Mouse (Mus musculus) CD4-positive helper T cell, adult 2 months (primary cell): Measurements from ENCODE around the gene Rasgef1b.

Source experiments
- DNase-seq: peaks from one replicate; pipeline ENCODE4 v3.0.0-alpha.2; 2012; ENCODE audit warnings: low read depth, missing footprints, low spot score

The Rasgef1b gene

DNA sequence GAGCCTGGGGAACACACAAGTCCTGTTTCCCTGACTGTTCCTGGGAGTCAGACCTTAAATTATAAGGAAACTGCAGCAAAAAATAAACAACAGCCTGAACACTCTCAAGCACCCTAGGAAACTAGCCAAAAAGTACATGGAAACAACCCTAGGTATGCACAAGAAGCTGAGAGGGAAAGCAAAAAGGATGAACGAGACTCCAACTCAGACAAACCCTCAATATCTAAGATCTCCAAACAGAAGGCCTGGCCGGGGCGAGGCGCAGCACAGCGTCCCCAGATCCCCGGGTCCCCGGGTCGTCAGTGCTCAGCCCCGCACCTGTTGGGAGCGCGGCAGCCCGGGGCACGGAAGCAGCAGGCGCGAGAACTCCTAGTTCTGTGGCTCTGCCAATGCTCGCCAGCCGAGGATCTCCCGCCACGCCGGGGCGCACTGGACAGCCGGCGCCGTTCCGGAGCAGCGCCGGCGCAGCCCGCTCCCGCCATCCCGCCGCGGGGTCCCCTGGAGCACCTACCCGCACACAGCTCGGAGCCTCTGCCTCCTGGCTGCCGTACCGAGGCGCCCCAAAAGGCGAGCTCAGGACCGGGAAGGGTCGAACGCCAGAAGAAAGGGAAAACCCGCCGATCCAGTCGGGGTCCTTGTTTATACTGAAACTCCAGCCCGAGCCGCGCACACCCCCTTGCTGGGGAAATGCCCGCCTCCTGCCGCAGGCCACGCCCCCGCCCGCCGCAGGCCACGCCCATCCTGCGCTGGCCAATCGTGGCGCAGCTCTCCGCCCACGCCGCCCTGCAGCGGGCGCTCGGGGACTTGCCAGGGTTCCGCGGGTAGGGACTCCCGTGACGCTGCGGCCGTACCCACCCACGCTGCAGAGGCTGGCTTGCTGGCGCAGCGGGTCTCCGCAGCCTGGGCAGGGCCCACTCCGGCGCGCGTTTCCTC, 476.4 kb downstream of the Rasgef1b start:
- DNase-seq, result peak; percentile 95

DNA sequence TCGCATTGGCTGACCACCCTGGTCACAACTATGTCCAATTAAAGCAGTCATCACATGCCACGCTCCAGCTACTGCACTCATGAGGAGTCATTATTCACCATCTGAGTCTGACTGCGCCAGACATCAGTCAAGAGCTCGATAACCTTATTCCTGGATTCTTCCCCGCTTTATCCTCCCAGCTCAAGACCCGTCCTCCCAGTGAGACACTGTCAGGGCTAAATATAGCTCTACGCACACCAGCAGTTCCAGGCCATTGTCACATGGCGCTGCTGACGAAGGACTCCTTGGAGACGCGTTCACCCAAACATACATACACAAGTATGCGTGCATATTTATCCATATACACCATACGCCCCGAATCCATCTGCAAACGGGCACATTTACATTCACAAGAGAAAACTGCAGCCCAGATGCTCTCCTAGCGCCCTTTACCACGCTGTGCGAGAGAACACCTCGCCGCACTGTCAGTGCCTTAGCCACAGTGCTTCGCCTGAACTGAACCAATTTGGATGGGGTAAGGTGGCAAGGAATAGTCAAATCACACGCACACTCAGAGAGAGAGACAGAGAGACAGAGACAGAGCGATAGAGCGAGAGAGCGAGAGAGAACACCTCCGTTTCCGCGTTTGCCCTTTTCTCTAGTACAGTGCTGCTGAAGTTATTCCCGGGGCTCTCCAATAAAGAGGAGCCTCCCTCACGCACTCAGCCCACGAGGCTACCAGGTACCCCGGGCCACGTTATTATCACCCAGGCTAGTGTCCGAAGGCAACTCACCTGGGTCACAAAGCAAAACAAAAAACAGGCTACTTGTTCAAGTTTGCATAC, 477.3 kb downstream of the Rasgef1b start:
- DNase-seq, result peak; percentile 20

DNA sequence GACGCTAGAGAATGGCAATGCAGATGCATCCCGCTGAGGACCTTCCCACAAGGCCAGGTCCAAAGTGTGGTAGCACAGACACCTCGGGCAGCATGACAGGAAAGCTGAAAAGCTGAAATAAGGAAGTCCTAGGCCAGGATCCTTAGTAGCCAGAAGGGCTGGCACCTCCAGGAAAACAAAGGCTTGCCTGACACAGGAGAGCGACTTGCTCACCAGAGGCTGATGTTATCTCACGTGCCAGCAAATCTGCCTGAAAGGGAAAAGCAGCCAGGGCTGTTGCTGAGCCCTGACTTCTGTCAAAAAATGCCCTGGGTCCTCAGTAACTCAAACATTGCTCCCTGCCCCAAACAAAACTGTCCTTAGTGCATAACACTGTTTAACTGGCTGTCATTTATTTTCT, 478.0 kb downstream of the Rasgef1b start:
- DNase-seq, result no peak

DNA sequence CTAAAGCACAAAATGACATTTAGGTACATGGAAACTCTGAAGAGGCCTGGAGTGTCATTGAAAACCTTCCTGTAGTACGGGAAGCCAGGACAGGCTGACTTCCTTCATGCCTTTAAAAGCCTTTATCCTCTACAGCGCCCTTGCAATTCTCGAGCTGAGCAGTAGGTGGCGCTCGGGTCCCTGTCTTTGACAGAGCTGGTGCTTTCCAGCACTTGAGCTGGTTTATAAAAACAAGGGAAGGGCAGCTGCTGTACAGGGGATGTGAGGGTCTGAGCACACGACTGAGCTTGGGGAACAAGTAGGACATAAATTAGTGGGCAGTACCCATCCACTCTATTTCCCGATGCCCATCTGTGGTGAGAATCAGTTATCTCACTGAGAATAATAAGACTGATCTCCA, 480.4 kb downstream of the Rasgef1b start:
- peak; percentile 86 for DNase-seq

DNA sequence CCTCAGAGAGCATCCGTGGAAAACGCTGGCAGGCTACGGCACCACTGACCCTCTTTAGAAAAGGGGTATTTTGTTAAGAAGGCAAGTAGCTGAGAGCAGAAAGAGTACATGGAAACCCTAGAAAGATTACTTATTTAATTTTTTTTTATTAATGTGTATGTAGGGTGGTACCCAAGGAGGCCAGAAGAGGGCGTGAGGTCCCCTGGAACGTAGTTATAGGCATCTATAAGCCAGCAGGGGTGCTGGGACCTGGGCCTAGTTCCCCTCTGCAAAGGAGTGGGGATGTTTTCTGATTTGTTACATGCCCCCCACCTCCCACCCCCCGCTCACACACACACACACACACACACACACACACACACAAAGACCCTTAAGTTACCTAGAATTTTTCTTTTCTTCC, 480.9 kb downstream of the Rasgef1b start:
- DNase-seq, result peak; percentile 26

DNA sequence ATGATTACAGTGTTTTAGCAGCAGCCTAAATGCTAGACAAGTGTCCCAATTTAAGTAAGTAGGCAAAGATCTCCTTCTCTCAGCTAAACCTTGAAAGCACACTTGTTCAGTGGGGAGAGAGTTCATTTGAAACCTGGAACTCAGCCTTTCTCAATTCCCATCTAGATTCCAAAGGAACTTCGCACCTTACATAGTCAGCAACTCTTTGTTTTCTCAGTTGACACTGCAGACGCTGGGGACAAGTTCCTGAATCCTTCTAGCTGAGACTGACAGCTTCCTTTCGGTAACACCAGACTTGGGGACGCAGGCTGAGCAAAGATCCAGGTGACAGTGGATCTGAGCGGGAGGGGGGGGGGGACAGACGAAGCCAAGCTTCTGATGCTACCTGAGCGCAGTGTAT, 481.4 kb downstream of the Rasgef1b start:
- no peak for DNase-seq

DNA sequence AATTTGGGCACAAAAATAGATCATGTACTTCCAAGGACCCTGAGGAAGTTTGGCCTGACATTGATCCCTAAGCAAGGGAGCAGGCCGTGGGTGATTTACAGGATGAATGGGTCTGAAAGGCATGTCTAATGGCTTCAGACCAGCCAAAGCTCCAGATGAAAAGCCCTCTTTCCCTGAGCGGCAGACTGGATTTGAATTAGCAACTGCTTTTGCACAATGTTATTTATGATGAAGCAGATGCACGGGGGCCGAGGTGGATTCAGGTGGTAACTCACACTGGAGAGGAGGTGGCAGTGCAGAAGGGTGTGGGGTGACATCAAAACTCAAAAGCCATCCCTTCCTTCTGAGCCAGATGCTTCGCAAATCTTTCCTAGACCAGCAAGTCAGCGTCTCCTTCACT, 481.9 kb downstream of the Rasgef1b start:
- no peak for DNase-seq

DNA sequence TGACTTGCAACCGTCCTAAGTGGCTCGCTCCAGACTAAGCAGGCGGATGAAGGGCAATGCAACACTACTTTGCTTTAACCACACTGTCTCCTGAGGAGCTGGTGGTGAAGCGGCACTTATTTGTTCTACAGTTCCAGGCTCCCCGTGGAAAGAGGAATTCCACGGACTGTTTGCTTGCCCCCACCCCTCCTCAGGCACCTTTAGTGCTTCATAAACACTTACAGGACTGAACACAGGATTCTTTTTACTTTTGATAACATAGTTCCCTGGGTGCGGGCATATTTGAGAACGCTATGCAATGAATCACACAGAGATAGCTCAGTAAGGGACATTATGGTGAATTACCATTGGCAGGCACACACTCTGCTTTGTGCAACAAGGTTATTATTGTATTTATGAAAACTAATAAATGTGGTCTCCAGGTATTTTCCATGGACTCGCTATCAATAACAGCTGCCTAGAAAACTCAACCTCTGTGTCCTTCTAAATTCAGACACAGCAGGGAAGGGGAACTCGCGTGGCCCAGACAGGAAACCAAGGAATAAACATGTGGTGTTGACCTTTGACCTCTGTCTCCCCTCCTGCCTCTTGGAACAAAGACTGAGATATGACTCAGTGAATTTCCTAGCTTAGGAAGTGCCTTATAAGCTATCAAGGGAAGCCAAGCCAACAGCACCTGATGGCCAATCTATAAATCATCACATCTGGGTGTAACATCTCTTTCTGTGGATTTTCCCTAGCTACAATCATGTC, 486.7 kb downstream of the Rasgef1b start:
- DNase-seq, result no peak

DNA sequence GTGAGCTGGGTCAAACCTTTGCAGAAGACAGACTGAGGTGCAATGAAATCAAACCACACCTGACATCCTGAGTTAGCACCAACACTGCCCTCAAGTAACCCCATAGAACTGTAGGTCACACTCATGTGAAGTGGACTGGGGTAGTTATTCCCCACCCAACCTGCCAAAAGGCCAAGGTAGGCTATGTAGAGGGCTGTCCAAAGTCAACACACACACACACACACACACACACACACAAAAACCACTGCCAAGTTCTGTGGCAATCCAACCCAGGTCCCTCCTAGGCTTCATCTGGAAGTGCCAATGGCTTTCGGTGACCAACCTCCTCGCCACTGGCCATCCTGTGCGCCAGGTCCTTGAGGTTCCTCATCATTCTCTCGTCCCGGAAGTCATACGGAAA, 488.4 kb downstream of the Rasgef1b start:
- no peak for DNase-seq

DNA sequence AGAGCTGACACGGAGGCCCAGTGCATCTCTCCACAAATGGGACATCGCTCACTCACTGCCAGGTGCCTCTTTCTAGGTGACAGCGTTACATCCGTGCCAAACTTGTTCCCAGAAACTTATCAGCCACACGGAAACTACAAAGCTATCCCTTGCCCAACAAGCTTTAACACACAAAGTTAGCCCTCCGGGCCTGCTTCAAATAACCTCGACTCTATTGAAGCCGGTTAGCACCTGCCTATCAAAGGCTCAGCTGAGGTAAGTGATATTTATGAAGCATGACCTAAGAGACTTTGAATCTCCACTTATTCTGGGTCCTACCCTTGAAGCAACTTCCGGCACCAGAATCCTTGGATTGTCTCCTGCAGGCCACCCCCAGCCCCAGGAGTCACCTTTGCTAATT, 489.2 kb downstream of the Rasgef1b start:
- DNase-seq, result no peak

DNA sequence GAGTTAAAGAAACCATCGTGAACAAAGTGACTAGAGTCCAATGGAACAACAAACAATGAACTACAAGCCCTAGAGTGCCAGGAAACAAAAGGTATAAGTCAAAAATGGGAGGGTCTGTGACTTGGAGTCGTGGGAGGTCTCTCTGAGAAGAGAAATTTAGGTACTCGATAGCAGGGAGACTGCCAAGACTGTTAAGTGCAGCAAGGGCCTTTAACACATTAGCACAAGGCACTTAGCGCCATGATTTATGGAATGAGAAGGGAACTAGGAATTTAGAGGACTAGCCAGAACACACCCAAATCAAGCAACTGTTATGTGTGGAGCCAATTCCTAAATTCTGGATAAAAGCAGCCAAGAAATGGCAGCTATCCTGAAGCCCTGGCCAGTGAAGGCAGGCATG, 490.7 kb downstream of the Rasgef1b start:
- DNase-seq, result no peak

DNA sequence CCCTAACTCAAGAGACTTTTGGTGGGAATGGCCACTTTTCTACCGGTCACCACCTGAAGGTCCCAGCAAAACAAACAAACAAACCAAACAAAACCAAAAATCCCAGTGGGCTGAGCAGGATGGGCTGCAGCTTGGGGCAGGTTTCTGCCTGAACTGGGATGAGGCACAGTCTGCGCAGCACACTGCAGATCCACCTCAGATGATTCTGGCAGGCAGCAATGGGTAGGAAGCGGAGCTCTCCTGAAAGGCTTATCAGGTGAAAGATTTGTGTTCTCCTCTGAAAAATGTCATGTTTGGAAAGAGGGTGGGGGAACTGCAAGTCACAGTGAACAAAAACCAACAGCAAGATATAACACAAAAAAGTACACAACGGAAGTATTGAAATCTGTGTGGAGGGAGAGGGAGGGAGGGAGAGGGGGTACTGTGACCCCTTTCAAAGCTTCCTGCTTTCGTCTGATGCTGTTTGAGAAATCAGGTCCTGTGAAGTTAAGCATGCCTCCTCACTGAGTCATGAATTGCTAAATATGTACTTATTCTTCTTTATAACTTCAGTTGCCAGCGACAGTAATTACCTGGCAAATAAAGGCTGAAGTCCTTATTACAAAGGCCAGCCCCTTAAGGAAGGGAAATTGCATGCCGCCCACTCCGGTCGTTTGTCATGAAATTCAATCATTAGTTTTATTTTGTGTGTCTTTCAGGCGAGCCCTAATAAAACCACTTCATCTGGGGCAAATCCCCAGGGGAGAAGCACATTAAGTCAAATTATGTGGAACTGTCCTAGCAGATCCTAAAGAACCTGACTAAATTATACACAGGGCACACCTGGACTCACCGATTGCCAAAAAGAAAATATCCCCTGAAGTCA, 491.7 kb downstream of the Rasgef1b start:
- DNase-seq, result no peak

DNA sequence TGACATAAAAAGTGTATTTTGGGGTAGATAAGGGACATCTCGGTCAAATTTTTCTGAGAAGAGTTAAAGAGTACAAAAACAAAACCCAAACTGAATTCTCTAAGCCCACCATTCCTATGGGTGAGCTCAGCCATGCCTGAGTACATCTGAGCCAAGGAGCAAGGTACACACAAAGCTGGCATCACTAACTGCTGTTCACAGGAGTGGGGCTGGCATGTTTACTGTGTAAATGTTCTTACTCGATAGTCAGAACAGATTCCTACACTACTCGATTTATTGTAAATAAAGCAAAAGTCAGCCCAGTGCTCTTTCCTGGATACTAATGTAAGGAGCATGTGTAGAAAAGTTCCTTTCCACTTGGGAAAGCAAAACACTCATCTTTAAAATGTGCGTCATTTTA, 492.4 kb downstream of the Rasgef1b start:
- DNase-seq, result no peak

DNA sequence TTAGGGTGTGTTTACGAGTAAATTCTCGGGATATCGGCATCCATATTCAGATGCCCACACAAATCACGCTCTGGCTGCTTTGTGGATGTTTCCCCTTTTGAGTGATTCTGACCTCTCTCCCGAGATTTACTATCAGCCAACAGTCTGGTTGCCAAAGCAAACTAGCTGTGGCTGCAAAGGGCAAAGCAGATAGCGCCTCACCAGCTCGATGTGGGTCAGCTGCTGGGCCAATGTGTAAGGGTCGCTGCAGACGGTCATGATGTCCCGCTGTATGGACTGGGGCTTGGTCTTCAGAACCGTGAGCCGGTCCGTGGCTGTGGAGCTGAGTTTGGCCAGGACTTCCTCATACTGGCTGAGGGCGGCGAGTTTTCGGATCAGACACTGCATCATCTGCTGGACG, 494.6 kb downstream of the Rasgef1b start:
- no peak for DNase-seq

DNA sequence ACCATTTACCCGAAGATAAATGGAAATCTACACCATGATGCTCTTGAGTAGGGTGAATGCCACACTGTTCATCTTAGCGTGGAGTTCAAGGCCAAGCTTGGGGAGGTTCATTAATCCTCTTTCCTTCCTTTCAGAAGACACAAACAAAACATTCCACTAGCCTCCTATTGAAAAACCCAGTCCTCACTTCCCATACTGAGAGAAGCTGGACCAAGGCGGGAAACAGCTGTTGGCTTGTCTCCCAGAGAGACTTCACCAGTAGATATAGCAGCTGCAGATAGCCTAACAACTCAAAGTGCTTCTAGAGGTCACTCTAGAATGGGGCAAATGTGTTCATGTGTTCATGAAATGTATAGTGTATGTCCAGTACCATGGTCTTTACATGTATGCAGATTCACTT, 495.7 kb downstream of the Rasgef1b start:
- DNase-seq, result no peak

DNA sequence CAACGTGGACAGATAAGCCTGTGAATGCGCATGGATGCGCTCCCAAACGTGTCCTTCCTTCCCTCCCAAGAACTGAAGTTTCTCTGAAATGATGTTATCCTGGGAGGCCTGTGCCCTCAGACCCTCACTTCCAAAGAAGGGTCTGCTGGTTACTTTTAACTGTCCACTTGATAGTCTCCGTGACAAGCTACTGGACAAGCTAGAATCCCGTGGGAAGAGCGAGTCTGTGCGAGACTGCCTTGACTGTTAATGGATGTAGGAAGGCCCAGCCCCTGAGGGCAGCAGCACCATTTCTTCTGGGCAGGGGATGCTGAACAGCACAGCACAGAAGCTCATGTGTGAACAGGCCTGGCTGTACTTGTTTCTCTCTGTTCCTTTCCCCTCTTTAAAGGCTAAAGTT, 496.5 kb downstream of the Rasgef1b start:
- no peak for DNase-seq

DNA sequence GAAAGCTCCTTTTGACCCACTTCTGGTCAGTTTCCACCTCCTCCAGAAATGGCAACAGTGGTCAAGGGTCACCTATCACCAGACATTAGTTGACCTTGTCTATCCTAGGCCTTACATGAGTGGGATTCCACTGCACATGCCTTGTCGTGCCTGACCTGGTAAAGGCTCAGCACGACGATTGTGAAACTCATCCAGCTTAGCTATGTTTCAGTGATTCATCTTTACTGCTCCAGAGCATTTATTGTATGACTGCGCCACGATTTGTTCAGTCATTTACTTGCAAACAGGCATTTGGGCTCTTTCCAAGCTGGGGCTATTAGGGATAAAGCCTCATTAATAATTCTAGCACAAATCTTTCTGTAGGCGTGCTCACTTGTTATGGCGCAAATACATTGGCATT, 498.4 kb downstream of the Rasgef1b start:
- DNase-seq, result no peak

DNA sequence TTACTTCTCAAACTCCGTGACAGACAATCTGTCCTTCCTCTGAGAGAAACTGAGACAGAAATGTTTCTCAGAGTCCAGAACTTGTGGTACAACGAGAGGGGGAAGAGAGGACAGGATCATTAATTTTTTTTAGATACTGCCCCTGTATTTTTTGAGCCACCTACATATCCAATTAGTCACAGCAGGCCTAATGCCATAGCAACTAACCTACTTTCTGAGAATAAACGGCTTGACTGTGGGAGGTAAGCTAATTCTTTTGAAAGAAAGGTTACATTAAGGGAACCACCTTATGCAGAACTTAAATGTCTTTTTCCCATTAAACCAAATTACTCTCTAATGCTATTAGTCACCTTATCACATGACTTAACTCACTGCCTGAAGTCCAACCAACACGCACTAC, 501.5 kb downstream of the Rasgef1b start:
- no peak for DNase-seq

DNA sequence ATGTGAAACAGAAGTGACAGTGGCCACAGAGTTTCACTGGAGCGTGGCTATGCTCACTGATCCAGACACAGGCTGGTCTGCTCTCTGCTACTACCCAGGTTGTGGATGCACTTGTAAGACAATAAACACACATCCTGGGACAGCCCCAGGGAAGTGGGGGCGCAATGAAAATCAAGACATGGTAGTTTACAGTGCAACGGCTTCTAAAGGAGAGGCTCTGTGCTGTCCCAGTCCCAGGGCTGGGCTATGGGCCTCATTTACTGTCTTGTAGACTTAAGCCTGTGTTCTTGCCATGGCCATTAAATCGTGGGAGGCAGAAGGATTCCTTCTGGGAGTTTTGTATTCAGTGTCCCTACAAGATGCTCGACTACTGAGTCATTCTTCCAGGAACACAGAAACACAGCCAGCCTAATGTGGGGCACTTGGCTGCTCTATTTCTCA, 504.3 kb downstream of the Rasgef1b start:
- no peak for DNase-seq

DNA sequence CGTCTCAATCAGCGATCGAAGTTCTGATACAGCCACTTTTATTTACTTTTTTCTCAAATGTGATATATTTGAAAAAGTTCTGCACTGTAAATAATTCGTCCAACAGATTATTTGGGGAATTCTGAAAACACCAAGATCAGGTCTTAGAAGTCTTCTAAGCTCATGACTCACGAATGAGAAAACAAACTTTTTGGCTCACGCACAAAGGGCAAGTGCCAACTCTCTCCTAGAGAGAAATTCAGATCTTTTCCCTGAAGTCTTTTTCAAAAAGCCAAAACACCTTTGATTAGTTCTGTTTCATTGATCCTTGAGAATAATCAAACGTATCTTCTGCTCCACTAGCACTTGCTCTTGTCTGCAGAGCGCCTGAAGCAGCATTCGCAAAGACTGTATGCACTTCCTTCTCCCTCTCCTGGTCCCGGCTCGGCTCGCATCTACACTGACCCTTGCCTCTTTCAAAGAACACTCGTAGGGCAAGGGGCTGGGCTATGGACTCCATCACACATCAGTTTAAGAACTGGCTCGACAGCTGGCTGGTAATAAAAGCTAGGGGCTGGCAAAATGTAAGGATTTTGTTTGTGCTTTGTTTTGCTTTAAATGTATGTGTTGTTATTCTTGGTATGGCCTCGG, 504.9 kb downstream of the Rasgef1b start:
- DNase-seq, result no peak

DNA sequence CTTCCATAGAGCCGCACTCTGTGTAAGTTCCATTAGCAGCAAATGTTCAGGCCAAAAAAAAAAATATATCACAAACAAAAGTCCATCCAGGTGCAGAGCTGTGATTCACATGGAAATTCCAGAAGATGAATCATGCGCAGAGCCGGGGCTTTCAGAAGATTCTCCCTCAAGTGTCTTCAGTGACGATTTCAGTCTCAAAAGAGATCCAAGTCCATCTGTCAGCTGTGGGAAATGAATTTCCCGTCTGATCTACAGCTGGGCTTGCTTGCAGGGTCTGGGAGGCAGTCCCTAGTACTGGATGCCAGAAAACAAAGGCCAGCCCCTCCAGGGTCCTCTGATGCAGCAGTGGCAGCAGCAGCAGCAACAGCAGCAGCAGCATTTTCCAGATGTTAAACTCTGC, 510.5 kb downstream of the Rasgef1b start:
- no peak for DNase-seq
